Mouse (Mus musculus) urinary bladder, postnatal 14 days (tissue): Measurements from ENCODE around the gene Inpp5f.
"Not testable (repeated sequence)": the region's sequence is repeated elsewhere in the genome, so short reads cannot be mapped to it uniquely, and the experiment has no call there.

ENCODE experiments used
- DNase-seq: peaks from one replicate; pipeline ENCODE4 v3.0.0; 2021; ENCODE audit warnings: low spot score

Inpp5f gene

GRCm38 (mm10) chr7:128664861-128665377 lies 53.8 kb downstream of the Inpp5f start:
- no peak for DNase-seq

- DNase-seq, result no peak
Measured at GRCm38 (mm10) chr7:128667788-128668187, 56.7 kb downstream of the Inpp5f start.

- DNase-seq, result no peak
Measured at GRCm38 (mm10) chr7:128668831-128669230, 57.7 kb downstream of the Inpp5f start.

- no peak for DNase-seq
Measured at GRCm38 (mm10) chr7:128671952-128672351, 60.8 kb downstream of the Inpp5f start.

- DNase-seq, result no peak
Measured at GRCm38 (mm10) chr7:128672408-128673010, 61.4 kb downstream of the Inpp5f start.

- no peak for DNase-seq
Measured at GRCm38 (mm10) chr7:128678546-128678945, 67.4 kb downstream of the Inpp5f start.

GRCm38 (mm10) chr7:128687821-128688564 lies 76.9 kb downstream of the Inpp5f start:
- DNase-seq, result peak; percentile 57

GRCm38 (mm10) chr7:128689347-128689746 lies 78.2 kb downstream of the Inpp5f start:
- DNase-seq, result no peak

- peak; percentile 87 for DNase-seq
Measured at GRCm38 (mm10) chr7:128690070-128690469, 78.9 kb downstream of the Inpp5f start.

GRCm38 (mm10) chr7:128690796-128691195 lies 79.7 kb downstream of the Inpp5f start:
- no peak for DNase-seq

- no peak for DNase-seq
Measured at GRCm38 (mm10) chr7:128692163-128692562, 81.0 kb downstream of the Inpp5f start.

- DNase-seq, result no peak
Measured at GRCm38 (mm10) chr7:128694848-128695247, 83.7 kb downstream of the Inpp5f start.

GRCm38 (mm10) chr7:128699959-128700358 lies 88.8 kb downstream of the Inpp5f start:
- not testable (repeated sequence) for DNase-seq

GRCm38 (mm10) chr7:128705735-128706134 lies 94.6 kb downstream of the Inpp5f start:
- DNase-seq, result peak; percentile 56

- no peak for DNase-seq
Measured at GRCm38 (mm10) chr7:128717991-128718390, 106.9 kb downstream of the Inpp5f start.

GRCm38 (mm10) chr7:128724761-128725160 lies 113.6 kb downstream of the Inpp5f start:
- DNase-seq, result peak; percentile 51

GRCm38 (mm10) chr7:128725189-128725588 lies 114.1 kb downstream of the Inpp5f start:
- no peak for DNase-seq

GRCm38 (mm10) chr7:128726999-128727398 lies 115.9 kb downstream of the Inpp5f start:
- no peak for DNase-seq

- DNase-seq, result no peak
Measured at GRCm38 (mm10) chr7:128727701-128728100, 116.6 kb downstream of the Inpp5f start.

- no peak for DNase-seq
Measured at GRCm38 (mm10) chr7:128728738-128729137, 117.6 kb downstream of the Inpp5f start.

- no peak for DNase-seq
Measured at GRCm38 (mm10) chr7:128731585-128731984, 120.5 kb downstream of the Inpp5f start.

- no peak for DNase-seq
Measured at GRCm38 (mm10) chr7:128738041-128738440, 126.9 kb downstream of the Inpp5f start.

GRCm38 (mm10) chr7:128739116-128739461 lies 128.0 kb downstream of the Inpp5f start:
- DNase-seq, result no peak
